Mouse (Mus musculus) G1E (cell line): ENCODE data around the gene BC030870.

Experiments
- CTCF ChIP-seq: IDR thresholded peaks from 2 replicates; pipeline ENCODE4 v1.5.1; 2012; ENCODE audit warnings: low read depth, low read length, inconsistent platforms, mixed read lengths
- TAL1 ChIP-seq: conservative IDR thresholded peaks from 2 replicates; pipeline ENCODE4 v1.6.1; 2012; ENCODE audit warnings: low read depth, low read length, inconsistent platforms, mixed read lengths

GRCm38 (mm10) chr8:65159096-65159748 lies 29.9 kb upstream of the BC030870 start:
- no peak for TF ChIP-seq CTCF
- no peak for TF ChIP-seq TAL1
